Mouse (Mus musculus) embryonic fibroblast, embryonic 13.5 days (primary cell): Measurements from ENCODE around the gene Dpp4. TPM values are rescaled to one million over a fixed set of nuclear protein-coding genes. Genes with fewer than 3 reads are reported as not detected.

Experiments used
- H3K27ac ChIP-seq: 2 replicates; pipeline ENCODE4 v1.5.1; 2012; ENCODE audit warnings: low read length, control low read depth, inconsistent platforms; ENCODE audit not compliant: insufficient read depth
- H3K4me1 ChIP-seq: 2 replicates; pipeline ENCODE4 v1.6.1; 2011; ENCODE audit warnings: low read length; ENCODE audit not compliant: control insufficient read depth, insufficient read depth
- H3K4me3 ChIP-seq: 2 replicates; pipeline ENCODE4 v1.5.1; 2011; ENCODE audit warnings: mild to moderate bottlenecking, control low read depth, low read length; ENCODE audit not compliant: insufficient read depth
- CTCF ChIP-seq: IDR thresholded peaks from 2 replicates; pipeline ENCODE4 v1.5.1; 2011; ENCODE audit warnings: mild to moderate bottlenecking, control low read depth, low read length, moderate library complexity, borderline replicate concordance; ENCODE audit not compliant: insufficient read depth
- POLR2A ChIP-seq: IDR thresholded peaks from 2 replicates; pipeline ENCODE4 v1.6.1; 2011; ENCODE audit warnings: low read depth, mild to moderate bottlenecking, control low read depth, low read length, moderate library complexity
- polyA plus RNA-seq: library from polyadenylated mRNA; stranded (reverse); fragments of >200 nt; gene quantifications from 2 replicates; pipeline ENCODE4 v1.2.4, GENCODE M21; 2011; ENCODE audit warnings: low read depth; ENCODE audit not compliant: missing spikeins, insufficient read length

Dpp4 gene
- polyA plus RNA-seq, 1 experiment = 0.90 TPM

DNA sequence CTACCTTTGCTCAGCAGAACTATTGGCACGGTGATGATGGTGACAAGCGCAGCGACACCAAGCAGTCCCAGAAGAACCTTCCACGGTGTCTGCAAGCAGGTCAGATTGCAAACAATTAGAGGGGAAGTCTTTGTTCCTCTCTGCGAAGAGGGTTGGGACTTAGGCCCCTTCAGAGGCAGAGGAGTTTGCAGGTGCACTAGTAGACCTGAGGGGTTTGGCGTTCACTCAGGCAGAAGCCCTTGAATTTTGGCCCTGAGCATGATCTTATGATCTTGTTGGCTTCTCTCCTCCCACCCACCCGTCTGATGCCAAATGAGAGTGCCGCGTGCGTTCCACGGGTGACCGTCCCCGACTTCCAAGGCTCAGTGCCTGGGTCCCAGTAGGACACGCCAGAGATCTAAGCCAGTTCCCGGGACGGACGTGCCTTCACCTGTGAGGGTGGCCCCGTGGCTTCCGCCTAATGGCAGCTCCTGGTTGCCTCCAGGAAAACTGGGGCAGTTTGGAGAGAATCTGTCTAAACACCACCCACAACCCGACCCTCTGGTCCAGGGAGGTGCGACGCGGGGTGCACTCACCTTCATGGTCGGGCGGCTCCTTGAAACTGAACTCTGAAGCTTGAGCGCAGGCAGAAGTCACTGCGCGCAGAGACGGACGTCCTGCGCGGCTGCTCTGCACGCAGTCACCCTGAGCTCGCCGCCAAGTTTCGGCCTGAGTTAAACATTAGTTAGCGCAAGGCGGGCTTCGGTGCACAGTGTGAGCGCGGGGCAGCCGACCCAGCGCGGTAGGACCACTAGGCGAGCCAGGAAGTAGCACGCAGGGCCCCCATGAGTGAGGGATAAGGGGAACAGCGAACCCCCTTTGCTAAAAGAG is 585 bp downstream of the Dpp4 start:
- H3K27ac ChIP-seq = no peak overlapping the region
- peak overlapping the region; percentile 22; the same call in 1 of the 2 replicates for H3K4me3 ChIP-seq
- H3K4me1 ChIP-seq = no peaks in the 10 kb centered on the region; the same call in 1 of the 2 replicates
- TF ChIP-seq CTCF (no peak), POLR2A (no peak)

DNA sequence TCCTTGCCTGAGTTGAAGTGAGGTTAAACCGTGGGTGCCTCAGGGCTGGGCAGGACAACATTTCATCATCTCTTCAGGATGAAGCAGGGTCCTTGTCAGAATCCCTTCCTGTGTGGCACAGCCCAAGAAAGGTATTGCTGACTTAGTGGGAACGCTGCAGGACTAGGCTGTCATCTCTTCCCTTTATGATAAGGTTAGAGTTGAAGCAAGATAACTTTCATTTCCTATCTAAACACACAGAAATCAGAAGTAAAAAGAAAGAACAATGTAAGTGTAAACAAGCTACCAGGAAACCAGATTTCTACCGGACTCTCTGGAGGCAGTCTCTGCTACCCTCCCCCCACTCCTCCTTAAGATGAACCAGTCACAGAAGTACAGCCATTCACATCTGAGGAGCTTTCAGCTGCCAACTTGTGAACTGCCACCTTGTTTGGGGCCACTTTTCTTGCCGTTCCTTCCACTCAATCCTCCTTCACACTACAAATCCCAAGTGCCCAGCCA is 3.3 kb downstream of the Dpp4 start:
- TF ChIP-seq POLR2A (no peak), CTCF (no peak)
- Histone ChIP-seq H3K4me3 (no peak overlapping the region), H3K4me1 (no peaks in the 10 kb centered on the region; the same call in 1 of the 2 replicates), H3K27ac (no peak overlapping the region)

DNA sequence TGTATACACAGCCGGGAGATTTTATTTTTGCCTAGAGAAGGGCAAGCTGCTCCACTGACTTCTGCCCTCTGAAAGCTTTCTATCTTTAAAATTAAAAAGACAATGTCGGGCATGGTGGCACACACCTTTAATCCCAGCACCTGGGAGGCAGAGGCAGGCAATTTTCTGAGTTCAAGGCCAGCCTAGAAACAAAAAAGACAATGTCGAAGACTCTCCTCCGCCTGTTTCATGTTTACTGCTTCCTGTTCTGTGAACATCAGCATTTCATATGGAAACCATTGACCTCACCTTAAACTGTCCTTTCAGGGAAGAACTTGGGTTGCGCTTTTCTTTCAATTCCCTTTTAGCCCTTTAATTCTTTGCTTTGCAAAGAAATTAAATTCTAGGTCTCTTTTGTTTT is 3.8 kb downstream of the Dpp4 start:
- Histone ChIP-seq H3K27ac (no peak overlapping the region), H3K4me3 (no peak overlapping the region), H3K4me1 (no peaks in the 10 kb centered on the region; the same call in 1 of the 2 replicates)
- no peak for TF ChIP-seq POLR2A
- no peak for TF ChIP-seq CTCF

DNA sequence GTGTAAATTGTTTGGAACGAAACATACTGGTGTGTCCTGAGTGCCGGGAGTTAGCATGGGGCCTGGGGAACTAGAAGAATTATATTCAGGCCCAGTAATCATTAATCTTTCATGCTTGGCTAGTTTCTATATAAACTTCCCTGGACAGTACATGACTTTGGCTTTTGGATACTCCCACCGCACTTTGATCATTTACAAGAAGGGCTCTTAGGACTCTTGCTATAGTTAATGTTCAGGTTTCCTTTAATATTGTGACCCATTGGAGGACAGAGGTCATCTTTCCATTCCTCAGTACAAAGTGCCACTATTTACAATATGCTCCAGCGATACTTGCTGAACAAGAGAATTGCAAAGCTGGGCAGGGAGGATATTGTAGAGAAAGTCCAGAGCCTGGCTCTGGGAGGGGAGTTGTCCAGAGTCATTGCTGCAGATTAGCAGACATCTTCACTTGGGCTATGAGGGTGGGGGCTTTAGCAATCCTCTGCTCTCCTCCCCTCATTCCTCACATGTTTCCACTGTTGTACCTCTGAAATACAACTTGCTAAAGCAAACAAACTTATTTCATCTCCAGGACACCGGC is 8.4 kb downstream of the Dpp4 start:
- Histone ChIP-seq H3K4me3 (no peak overlapping the region), H3K4me1 (peaks cover 3% of the 10 kb centered on the region), H3K27ac (no peak overlapping the region)
- TF ChIP-seq CTCF = no peak
- no peak for TF ChIP-seq POLR2A

DNA sequence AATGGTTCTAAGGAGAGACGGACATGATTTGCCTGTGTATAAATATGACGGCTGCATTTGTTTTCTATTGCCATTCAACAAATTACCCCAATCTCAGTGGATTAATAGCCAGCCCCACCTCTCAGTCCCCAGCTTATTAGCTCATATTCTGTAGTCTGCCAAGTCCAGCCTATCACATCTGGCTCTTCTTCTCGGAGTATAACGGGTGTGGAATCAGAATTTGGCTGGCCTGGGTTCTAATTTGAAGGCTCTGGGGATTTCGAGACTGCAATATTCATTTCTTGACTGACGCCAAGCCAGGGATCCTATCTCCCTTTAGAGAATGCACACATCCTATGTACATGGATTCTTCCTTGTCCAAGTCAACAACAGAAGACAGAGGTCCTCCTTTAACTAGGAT is 11.0 kb downstream of the Dpp4 start:
- Histone ChIP-seq H3K27ac (no peak overlapping the region), H3K4me1 (peaks cover 3% of the 10 kb centered on the region; the same call in 1 of the 2 replicates), H3K4me3 (no peak overlapping the region)
- no peak for TF ChIP-seq CTCF

DNA sequence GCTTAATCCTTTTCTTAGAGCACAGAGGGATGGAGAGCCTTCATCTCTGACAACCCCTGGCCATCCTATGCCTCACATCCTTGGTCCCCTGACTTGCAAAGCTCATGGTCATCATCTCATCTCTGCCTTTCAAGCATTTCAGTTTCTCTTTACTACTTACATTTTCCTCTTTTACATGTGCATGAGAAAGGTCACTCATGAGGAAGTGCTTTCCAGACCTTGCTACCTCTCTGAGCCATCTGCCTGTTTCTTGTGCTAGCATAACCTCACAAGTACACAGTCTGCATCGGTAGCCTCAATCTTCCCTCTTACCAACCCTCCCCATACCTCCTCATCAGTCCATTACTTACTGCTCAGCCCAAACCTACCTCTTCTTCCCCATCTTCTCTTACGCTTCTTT is 12.2 kb downstream of the Dpp4 start:
- Histone ChIP-seq H3K4me3 (no peak overlapping the region), H3K27ac (no peak overlapping the region), H3K4me1 (peaks cover 3% of the 10 kb centered on the region; the same call in 1 of the 2 replicates)
- no peak for TF ChIP-seq CTCF
- no peak for TF ChIP-seq POLR2A

DNA sequence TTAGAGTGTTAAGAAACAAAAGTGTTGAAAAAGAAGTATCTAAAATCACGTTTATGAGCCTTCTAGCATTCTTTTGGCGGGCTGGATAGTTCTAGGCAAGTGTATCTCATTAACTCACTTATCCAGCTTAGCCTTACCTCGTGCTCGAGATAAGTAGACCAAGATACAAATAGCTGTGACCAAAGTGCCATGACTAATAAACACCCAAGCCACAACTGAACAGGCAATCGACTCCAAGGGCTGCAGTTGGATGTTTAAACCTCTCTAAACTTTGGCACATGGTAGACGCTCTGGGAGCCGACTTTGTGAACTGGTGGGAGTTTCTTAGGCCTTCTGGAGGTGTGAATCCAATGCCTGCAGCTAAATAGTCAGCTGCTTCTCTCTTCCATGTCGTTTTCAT is 12.7 kb downstream of the Dpp4 start:
- no peak overlapping the region for H3K4me3 ChIP-seq
- TF ChIP-seq CTCF (no peak), POLR2A (no peak)

DNA sequence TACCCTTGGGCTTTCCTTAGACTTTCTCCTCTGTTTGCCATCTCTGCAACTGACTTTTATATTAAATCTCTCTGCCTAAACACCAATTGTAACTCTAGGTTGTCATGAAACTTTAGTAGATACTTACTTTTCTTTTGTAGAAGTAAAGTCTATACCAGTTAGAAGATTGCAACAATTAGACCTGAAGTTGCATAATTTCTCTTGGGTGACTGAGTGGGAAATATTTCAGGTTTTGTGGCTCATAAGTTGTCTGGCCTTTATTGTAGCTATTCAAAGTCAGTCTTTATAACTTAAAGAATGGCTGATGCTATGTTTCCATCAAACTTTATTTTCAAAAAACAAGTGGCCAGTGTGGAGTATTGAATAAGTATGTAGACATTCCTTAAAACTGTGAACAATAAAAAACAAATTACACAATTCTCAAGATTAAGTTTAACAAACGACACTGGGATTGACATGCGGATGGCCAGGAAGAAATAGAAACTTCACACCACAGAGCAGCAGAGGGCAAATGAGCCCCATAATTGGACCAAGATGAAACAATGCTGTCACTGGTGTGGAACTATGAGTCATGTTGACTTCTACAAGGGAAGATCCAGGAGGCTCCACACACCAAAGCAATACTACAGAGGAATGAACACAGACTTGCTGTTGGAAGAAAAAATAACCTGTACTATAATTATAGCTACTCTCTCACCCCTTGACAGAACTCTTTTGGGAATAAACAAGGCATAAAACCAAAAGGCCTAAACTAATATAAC is 13.7 kb downstream of the Dpp4 start:
- no peak for TF ChIP-seq CTCF
- no peak for TF ChIP-seq POLR2A
- Histone ChIP-seq H3K4me1 (peaks cover 3% of the 10 kb centered on the region; the same call in 1 of the 2 replicates), H3K4me3 (no peak overlapping the region), H3K27ac (peak overlapping the region; percentile 40)

More for the DNA sequence above, 12.7 kb downstream of the Dpp4 start:
- peaks cover 3% of the 10 kb centered on the region; the same call in 1 of the 2 replicates for H3K4me1 ChIP-seq
- no peak overlapping the region; the same call in 1 of the 2 replicates for H3K27ac ChIP-seq

DNA sequence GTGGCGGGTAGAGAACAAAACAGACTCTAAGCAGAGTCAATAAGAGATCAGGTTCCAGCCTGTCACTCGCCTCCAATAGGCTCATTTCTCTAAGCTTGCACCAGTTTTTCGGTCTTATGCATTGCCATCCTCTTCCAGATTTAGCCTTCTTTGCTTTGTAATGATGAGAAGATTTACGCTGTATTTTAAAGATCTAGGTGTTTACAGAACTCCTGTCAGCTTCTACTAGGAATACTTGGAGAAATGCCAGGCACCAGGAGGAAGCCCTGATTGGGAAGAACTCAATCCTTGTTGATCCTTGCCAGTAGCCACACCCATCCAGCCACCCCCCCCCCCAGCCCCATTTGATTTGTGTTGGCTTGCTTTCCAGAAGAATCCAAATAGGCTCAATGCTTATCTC is 14.4 kb downstream of the Dpp4 start:
- H3K4me1 ChIP-seq = peaks cover 3% of the 10 kb centered on the region; the same call in 1 of the 2 replicates
- TF ChIP-seq CTCF (no peak), POLR2A (no peak)
- no peak overlapping the region; the same call in 1 of the 2 replicates for H3K27ac ChIP-seq
- no peak overlapping the region for H3K4me3 ChIP-seq
